Mouse (Mus musculus) neural tube, embryonic 11.5 days (tissue): Measurements from ENCODE around the gene BC051142. TPM values are rescaled to one million over a fixed set of nuclear protein-coding genes. Genes with fewer than 3 reads are reported as not detected.
A peak's percentile ranks its signal among the peaks of the same experiment; 100 is the strongest.

ENCODE experiments used
- ATAC-seq: fragments of 200-750 bp; cut with Nextera tagmentation; 2 replicates; pipeline ENCODE4 v1.8.0; 2017; ENCODE audit warnings: moderate number of reproducible peaks, mild to moderate bottlenecking, moderate TSS enrichment, moderate library complexity; ENCODE audit not compliant: insufficient read depth, low FRiP score, low TSS enrichment
- DNase-seq: peaks from one replicate; pipeline ENCODE4 v3.0.0-alpha.2; 2015; ENCODE audit warnings: low spot score
- H3K27ac ChIP-seq: fragments of 300-500 bp; sonication (generic); 2 replicates; pipeline ENCODE4 v1.5.1; 2014; ENCODE audit warnings: low read depth, mild to moderate bottlenecking, low read length
- H3K27me3 ChIP-seq: fragments of 300-500 bp; sonication (generic); 2 replicates; pipeline ENCODE4 v1.6.1; 2014; ENCODE audit warnings: mild to moderate bottlenecking, low read length, mixed read lengths; ENCODE audit not compliant: control insufficient read depth, insufficient read depth
- H3K36me3 ChIP-seq: fragments of 300-500 bp; sonication (generic); 2 replicates; pipeline ENCODE4 v1.6.1; 2014; ENCODE audit warnings: mild to moderate bottlenecking, low read length, moderate library complexity, mixed read lengths; ENCODE audit not compliant: control insufficient read depth, insufficient read depth
- H3K4me1 ChIP-seq: fragments of 300-500 bp; sonication (generic); 2 replicates; pipeline ENCODE4 v1.6.1; 2014; ENCODE audit warnings: low read length, mixed read lengths; ENCODE audit not compliant: control insufficient read depth, insufficient read depth
- H3K4me2 ChIP-seq: fragments of 300-500 bp; sonication (generic); 2 replicates; pipeline ENCODE4 v1.6.1; 2014; ENCODE audit warnings: low read depth, mild to moderate bottlenecking, moderate library complexity
- H3K4me3 ChIP-seq: fragments of 300-500 bp; sonication (generic); 2 replicates; pipeline ENCODE4 v1.5.1; 2014; ENCODE audit warnings: low read depth, low read length
- H3K9ac ChIP-seq: fragments of 300-500 bp; sonication (generic); 2 replicates; pipeline ENCODE4 v1.6.1; 2014; ENCODE audit warnings: mild to moderate bottlenecking, low read length
- H3K9me3 ChIP-seq: fragments of 300-500 bp; sonication (generic); 2 replicates; pipeline ENCODE4 v1.6.1; 2016; ENCODE audit warnings: low read length; ENCODE audit not compliant: control insufficient read depth
- WGBS: fragments of 180-500 bp; shearing (Covaris S2); extraction: QIAGEN DNeasy Blood & Tissue Kit; methylation state at CpG from one replicate; pipeline ENCODE4 v1.1.7; 2014; 5-methylcytosine and 5-hydroxymethylcytosine counted together
- polyA plus RNA-seq: library from polyadenylated mRNA; unstranded; fragments of >200 nt; fragmentation: Nextera tagmentation; extraction: Ambion mirVana; gene quantifications from 2 replicates; pipeline ENCODE4 v1.2.1, GENCODE M21; 2014

Gene BC051142
- polyA plus RNA-seq, 1 experiment from 2014 or later: 1.7 TPM

- H3K27me3 ChIP-seq: peaks cover 2% of the 10 kb centered on the region; the same call in 1 of the 2 replicates
- no peak overlapping the region for H3K4me2 ChIP-seq
- no peak overlapping the region for H3K9ac ChIP-seq
- H3K4me1 ChIP-seq: no peaks in the 10 kb centered on the region
- DNase-seq (no peak), ATAC-seq (no peak)
- WGBS: 40% methylated on average over 4 of the region's 4 CpGs
- no peaks in the 10 kb centered on the region for H3K9me3 ChIP-seq
- H3K27ac ChIP-seq: no peak overlapping the region
- H3K36me3 ChIP-seq: no peaks in the 10 kb centered on the region
- H3K4me3 ChIP-seq: no peak overlapping the region
Measured at GRCm38 (mm10) chr17:34388513-34388912, 10.1 kb upstream of the BC051142 start.

- ATAC-seq: no peak
Measured at GRCm38 (mm10) chr17:34391507-34391906, 7.1 kb upstream of the BC051142 start.

GRCm38 (mm10) chr17:34392321-34392720 is 6.3 kb upstream of the BC051142 start:
- Histone ChIP-seq H3K27ac (no peak overlapping the region), H3K9ac (peak overlapping the region; percentile 48), H3K36me3 (no peaks in the 10 kb centered on the region), H3K9me3 (no peaks in the 10 kb centered on the region), H3K27me3 (peaks cover 2% of the 10 kb centered on the region; the same call in 1 of the 2 replicates), H3K4me2 (peak overlapping the region; percentile 48), H3K4me1 (no peaks in the 10 kb centered on the region), H3K4me3 (peak overlapping the region; percentile 29)
- WGBS: 4% methylated on average over 24 of the region's 24 CpGs
- DNase-seq: peak; percentile 59
- ATAC-seq: no peak

More at GRCm38 (mm10) chr17:34391507-34391906, 7.1 kb upstream of the BC051142 start:
- Histone ChIP-seq H3K4me2 (no peak overlapping the region), H3K27me3 (peaks cover 2% of the 10 kb centered on the region; the same call in 1 of the 2 replicates), H3K36me3 (no peaks in the 10 kb centered on the region), H3K27ac (no peak overlapping the region), H3K4me3 (no peak overlapping the region), H3K9ac (no peak overlapping the region), H3K4me1 (no peaks in the 10 kb centered on the region), H3K9me3 (no peaks in the 10 kb centered on the region)
- 76% methylated on average over 7 of the region's 7 CpGs for WGBS
- no peak for DNase-seq

- no peak overlapping the region for H3K9ac ChIP-seq
- no peaks in the 10 kb centered on the region for H3K36me3 ChIP-seq
- WGBS: 68% methylated on average over 5 of the region's 5 CpGs
- ATAC-seq: no peak
- H3K4me3 ChIP-seq: no peak overlapping the region
- H3K4me2 ChIP-seq: no peak overlapping the region
- H3K9me3 ChIP-seq: no peaks in the 10 kb centered on the region
- DNase-seq: no peak
- H3K4me1 ChIP-seq: no peaks in the 10 kb centered on the region
- H3K27ac ChIP-seq: no peak overlapping the region
- no peaks in the 10 kb centered on the region for H3K27me3 ChIP-seq
Measured at GRCm38 (mm10) chr17:34397357-34397756, 1.3 kb upstream of the BC051142 start.

GRCm38 (mm10) chr17:34398058-34398710 is 436 bp upstream of the BC051142 start:
- 13% methylated on average over 9 of the region's 9 CpGs for WGBS
- no peaks in the 10 kb centered on the region for H3K9me3 ChIP-seq
- H3K4me2 ChIP-seq: peak overlapping the region; percentile 65
- no peak overlapping the region for H3K27ac ChIP-seq
- no peaks in the 10 kb centered on the region for H3K36me3 ChIP-seq
- no peaks in the 10 kb centered on the region for H3K4me1 ChIP-seq
- peak; percentile 21 for DNase-seq
- H3K9ac ChIP-seq: no peak overlapping the region
- peak; percentile 79 for ATAC-seq
- H3K27me3 ChIP-seq: no peaks in the 10 kb centered on the region
- peak overlapping the region; percentile 60 for H3K4me3 ChIP-seq

- no peak for ATAC-seq
- Histone ChIP-seq H3K4me3 (peak overlapping the region; percentile 60), H3K27me3 (no peaks in the 10 kb centered on the region), H3K9me3 (no peaks in the 10 kb centered on the region), H3K36me3 (no peaks in the 10 kb centered on the region), H3K4me1 (no peaks in the 10 kb centered on the region), H3K9ac (peak overlapping the region; percentile 89), H3K4me2 (peak overlapping the region; percentile 65), H3K27ac (peak overlapping the region; percentile 94; the same call in 1 of the 2 replicates)
- DNase-seq: no peak
- 47% methylated on average over 4 of the region's 4 CpGs for WGBS
Measured at GRCm38 (mm10) chr17:34399394-34399715, 735 bp downstream of the BC051142 start.

GRCm38 (mm10) chr17:34411117-34411516 is 12.5 kb downstream of the BC051142 start:
- peak; percentile 42 for DNase-seq
- Histone ChIP-seq H3K9me3 (no peaks in the 10 kb centered on the region), H3K27ac (no peak overlapping the region), H3K4me3 (no peak overlapping the region), H3K4me2 (no peak overlapping the region), H3K36me3 (no peaks in the 10 kb centered on the region), H3K9ac (no peak overlapping the region), H3K4me1 (no peaks in the 10 kb centered on the region), H3K27me3 (no peaks in the 10 kb centered on the region)
- ATAC-seq: no peak
- WGBS: 29% methylated on average over 6 of the region's 6 CpGs

GRCm38 (mm10) chr17:34420014-34420413 is 21.4 kb downstream of the BC051142 start:
- ATAC-seq: no peak
- Histone ChIP-seq H3K4me2 (no peak overlapping the region), H3K27ac (no peak overlapping the region), H3K4me1 (no peaks in the 10 kb centered on the region), H3K9ac (no peak overlapping the region), H3K9me3 (no peaks in the 10 kb centered on the region), H3K4me3 (no peak overlapping the region), H3K27me3 (no peaks in the 10 kb centered on the region), H3K36me3 (no peaks in the 10 kb centered on the region)
- no peak for DNase-seq
- 84% methylated on average over 7 of the region's 7 CpGs for WGBS

GRCm38 (mm10) chr17:34427597-34427996 is 29.0 kb downstream of the BC051142 start:
- DNase-seq: no peak

More at GRCm38 (mm10) chr17:34427597-34427996, 29.0 kb downstream of the BC051142 start:
- Histone ChIP-seq H3K36me3 (no peaks in the 10 kb centered on the region), H3K9ac (no peak overlapping the region), H3K4me3 (no peak overlapping the region), H3K4me1 (no peaks in the 10 kb centered on the region), H3K4me2 (no peak overlapping the region), H3K27ac (no peak overlapping the region), H3K27me3 (no peaks in the 10 kb centered on the region), H3K9me3 (no peaks in the 10 kb centered on the region)
- ATAC-seq: no peak
